Mouse (Mus musculus): ENCODE measurements around the gene Myo3a.
"Not testable (repeated sequence)": the region's sequence is repeated elsewhere in the genome, so short reads cannot be mapped to it uniquely, and the experiment has no call there.

GRCm38 (mm10) chr2:22588673-22589381 is 361.5 kb downstream of the Myo3a start:
- TF ChIP-seq CTCF, EP300 (IDR thresholded peaks at IDR 0.05; ENCODE audit: low read depth): not testable (repeated sequence)
